Mouse (Mus musculus) lung, postnatal 14 days (tissue): ENCODE measurements around the gene Higd2a.

Experiments used
- DNase-seq: peaks from one replicate; pipeline ENCODE4 v3.0.0; 2021

Gene Higd2a

GRCm38 (mm10) chr13:54621960-54622521 lies 32.0 kb downstream of the Higd2a start:
- DNase-seq: no peak

- DNase-seq: peak; percentile 49
These were observed 39.1 kb downstream of the Higd2a start for GRCm38 (mm10) chr13:54629128-54629527.

- DNase-seq: no peak
These were observed 42.8 kb downstream of the Higd2a start for GRCm38 (mm10) chr13:54632731-54633277.

GRCm38 (mm10) chr13:54635011-54635410 lies 45.0 kb downstream of the Higd2a start:
- DNase-seq: no peak
